Mouse (Mus musculus): ENCODE measurements around the gene Disp1. TPM values are rescaled to one million over a fixed set of nuclear protein-coding genes. Genes with fewer than 3 reads are reported as not detected.

The Disp1 gene
- polyA plus RNA-seq, 1 experiment from 2014 or later = 10.3 TPM

- H3K4me1 ChIP-seq = no peaks in the 10 kb centered on the region
- 91% methylated on average over 7 of the region's 7 CpGs for WGBS
- peaks cover 37% of the 10 kb centered on the region for H3K27me3 ChIP-seq (ENCODE audit: poor library complexity, severe bottlenecking)
- no peaks in the 10 kb centered on the region for H3K36me3 ChIP-seq (replicated peaks)
- no peaks in the 10 kb centered on the region for H3K9me3 ChIP-seq
- no peak for DNase-seq (ENCODE audit: extremely low spot score, low spot score)
- H3K4me3 ChIP-seq = no peak overlapping the region
- no peak overlapping the region for H3K27ac ChIP-seq
Measured at GRCm38 (mm10) chr1:183052663-183053062, 168.7 kb downstream of the Disp1 start.

- Histone ChIP-seq H3K36me3 (replicated peaks) (no peaks in the 10 kb centered on the region), H3K27me3 (ENCODE audit: poor library complexity, severe bottlenecking) (peaks cover 63% of the 10 kb centered on the region), H3K4me1 (peaks cover 18% of the 10 kb centered on the region), H3K27ac (no peak overlapping the region), H3K9me3 (no peaks in the 10 kb centered on the region), H3K4me3 (no peak overlapping the region)
- no peak for DNase-seq (ENCODE audit: extremely low spot score, low spot score)
- 85% methylated on average over 6 of the region's 6 CpGs for WGBS
Measured at GRCm38 (mm10) chr1:183049295-183049694, 172.0 kb downstream of the Disp1 start.

- H3K9me3 ChIP-seq = no peaks in the 10 kb centered on the region
- DNase-seq (ENCODE audit: extremely low spot score, low spot score) = no peak
- no peak overlapping the region for H3K27ac ChIP-seq
- peaks cover 24% of the 10 kb centered on the region for H3K4me1 ChIP-seq
- peaks cover 76% of the 10 kb centered on the region for H3K27me3 ChIP-seq (ENCODE audit: poor library complexity, severe bottlenecking)
- H3K4me3 ChIP-seq = no peak overlapping the region
- H3K36me3 ChIP-seq (replicated peaks) = no peaks in the 10 kb centered on the region
- WGBS = 81% methylated on average over 5 of the region's 5 CpGs
Measured at GRCm38 (mm10) chr1:183047913-183048523, 173.3 kb downstream of the Disp1 start.

GRCm38 (mm10) chr1:183047191-183047912 lies 174.0 kb downstream of the Disp1 start:
- no peak for DNase-seq (ENCODE audit: extremely low spot score, low spot score)
- Histone ChIP-seq H3K4me1 (peaks cover 24% of the 10 kb centered on the region), H3K4me3 (no peak overlapping the region), H3K9me3 (peaks cover 1% of the 10 kb centered on the region; the same call in 1 of the 2 replicates), H3K27me3 (ENCODE audit: poor library complexity, severe bottlenecking) (peaks cover 83% of the 10 kb centered on the region), H3K36me3 (replicated peaks) (no peaks in the 10 kb centered on the region), H3K27ac (no peak overlapping the region)
- 78% methylated on average over 7 of the region's 7 CpGs for WGBS

- WGBS = 22% methylated on average over 12 of the region's 12 CpGs
- no peak for DNase-seq (ENCODE audit: extremely low spot score, low spot score)
- H3K27ac ChIP-seq = no peak overlapping the region
Measured at GRCm38 (mm10) chr1:183046081-183046480, 175.2 kb downstream of the Disp1 start.

GRCm38 (mm10) chr1:183043161-183043812 lies 178.0 kb downstream of the Disp1 start:
- Histone ChIP-seq H3K4me1 (peaks cover 24% of the 10 kb centered on the region), H3K9me3 (peaks cover 5% of the 10 kb centered on the region; the same call in 1 of the 2 replicates), H3K27ac (no peak overlapping the region), H3K4me3 (no peak overlapping the region), H3K27me3 (ENCODE audit: poor library complexity, severe bottlenecking) (peaks cover 83% of the 10 kb centered on the region), H3K36me3 (replicated peaks) (no peaks in the 10 kb centered on the region)
- 77% methylated on average over 13 of the region's 13 CpGs for WGBS
- no peak for DNase-seq (ENCODE audit: extremely low spot score, low spot score)

More at GRCm38 (mm10) chr1:183046081-183046480, 175.2 kb downstream of the Disp1 start:
- Histone ChIP-seq H3K27me3 (ENCODE audit: poor library complexity, severe bottlenecking) (peaks cover 82% of the 10 kb centered on the region), H3K36me3 (replicated peaks) (no peaks in the 10 kb centered on the region), H3K4me3 (peak overlapping the region; percentile 18; the same call in 1 of the 2 replicates), H3K9me3 (peaks cover 5% of the 10 kb centered on the region; the same call in 1 of the 2 replicates), H3K4me1 (peaks cover 24% of the 10 kb centered on the region)

GRCm38 (mm10) chr1:183041703-183042102 lies 179.6 kb downstream of the Disp1 start:
- H3K4me1 ChIP-seq = peaks cover 17% of the 10 kb centered on the region
- H3K4me3 ChIP-seq = no peak overlapping the region
- no peaks in the 10 kb centered on the region for H3K36me3 ChIP-seq (replicated peaks)
- H3K9me3 ChIP-seq = peaks cover 5% of the 10 kb centered on the region; the same call in 1 of the 2 replicates
- DNase-seq (ENCODE audit: extremely low spot score, low spot score) = no peak
- H3K27me3 ChIP-seq (ENCODE audit: poor library complexity, severe bottlenecking) = peaks cover 70% of the 10 kb centered on the region
- no peak overlapping the region for H3K27ac ChIP-seq
- WGBS = 92% methylated on average over 6 of the region's 7 CpGs

GRCm38 (mm10) chr1:183040847-183041382 lies 180.4 kb downstream of the Disp1 start:
- Histone ChIP-seq H3K9me3 (peaks cover 5% of the 10 kb centered on the region; the same call in 1 of the 2 replicates), H3K27me3 (ENCODE audit: poor library complexity, severe bottlenecking) (peaks cover 68% of the 10 kb centered on the region), H3K4me3 (no peak overlapping the region), H3K36me3 (replicated peaks) (no peaks in the 10 kb centered on the region), H3K27ac (no peak overlapping the region), H3K4me1 (peaks cover 9% of the 10 kb centered on the region)
- WGBS = 90% methylated on average over 11 of the region's 11 CpGs
- no peak for DNase-seq (ENCODE audit: extremely low spot score, low spot score)

GRCm38 (mm10) chr1:183039881-183040708 lies 181.2 kb downstream of the Disp1 start:
- H3K27ac ChIP-seq = no peak overlapping the region
- no peak for DNase-seq (ENCODE audit: extremely low spot score, low spot score)
- H3K4me1 ChIP-seq = peaks cover 6% of the 10 kb centered on the region; the same call in 1 of the 2 replicates
- H3K36me3 ChIP-seq (replicated peaks) = no peaks in the 10 kb centered on the region
- WGBS = 62% methylated on average over 6 of the region's 6 CpGs
- H3K4me3 ChIP-seq = no peak overlapping the region
- H3K9me3 ChIP-seq = peaks cover 5% of the 10 kb centered on the region; the same call in 1 of the 2 replicates
- peaks cover 61% of the 10 kb centered on the region for H3K27me3 ChIP-seq (ENCODE audit: poor library complexity, severe bottlenecking)

- no peak overlapping the region for H3K27ac ChIP-seq
- H3K9me3 ChIP-seq = peaks cover 5% of the 10 kb centered on the region; the same call in 1 of the 2 replicates
- WGBS = 86% methylated on average over 7 of the region's 7 CpGs
- DNase-seq (ENCODE audit: extremely low spot score, low spot score) = no peak
- H3K4me3 ChIP-seq = no peak overlapping the region
- H3K4me1 ChIP-seq = peaks cover 6% of the 10 kb centered on the region; the same call in 1 of the 2 replicates
- peaks cover 54% of the 10 kb centered on the region for H3K27me3 ChIP-seq (ENCODE audit: poor library complexity, severe bottlenecking)
- no peaks in the 10 kb centered on the region for H3K36me3 ChIP-seq (replicated peaks)
Measured at GRCm38 (mm10) chr1:183039404-183039803, 181.9 kb downstream of the Disp1 start.
